Mouse (Mus musculus) neural tube, embryonic 14.5 days (tissue): ENCODE results near the gene Ccdc32. TPM values are rescaled to one million over a fixed set of nuclear protein-coding genes. Genes with fewer than 3 reads are reported as not detected.
"Not testable (repeated sequence)": the region's sequence is repeated elsewhere in the genome, so short reads cannot be mapped to it uniquely, and the experiment has no call there.

ENCODE experiments used
- ATAC-seq: fragments of 200-750 bp; cut with Nextera tagmentation; 2 replicates; pipeline ENCODE4 v1.8.0; 2017; ENCODE audit warnings: low read depth, mild to moderate bottlenecking, moderate TSS enrichment, moderate library complexity
- H3K27ac ChIP-seq: fragments of 300-500 bp; sonication (generic); 2 replicates; pipeline ENCODE4 v1.5.1; 2014; ENCODE audit warnings: low read depth, mild to moderate bottlenecking, control low read depth, low read length, moderate library complexity, mixed read lengths
- H3K27me3 ChIP-seq: fragments of 300-500 bp; sonication (generic); 2 replicates; pipeline ENCODE4 v1.6.1; 2014; ENCODE audit warnings: low read length; ENCODE audit not compliant: control insufficient read depth, insufficient read depth
- H3K36me3 ChIP-seq: fragments of 300-500 bp; sonication (generic); 2 replicates; pipeline ENCODE4 v1.6.1; 2014; ENCODE audit warnings: low read length, mixed read lengths; ENCODE audit not compliant: control insufficient read depth, insufficient read depth
- H3K4me1 ChIP-seq: fragments of 300-500 bp; sonication (generic); 2 replicates; pipeline ENCODE4 v1.6.1; 2014; ENCODE audit warnings: low read length; ENCODE audit not compliant: control insufficient read depth, insufficient read depth
- H3K4me2 ChIP-seq: fragments of 300-500 bp; sonication (generic); 2 replicates; pipeline ENCODE4 v1.6.1; 2014; ENCODE audit warnings: mild to moderate bottlenecking, low read depth, low read length, control low read depth
- H3K4me3 ChIP-seq: fragments of 300-500 bp; sonication (generic); 2 replicates; pipeline ENCODE4 v1.5.1; 2014; ENCODE audit warnings: low read depth, low read length, control low read depth, mixed read lengths
- H3K9ac ChIP-seq: fragments of 300-500 bp; sonication (generic); replicated peaks from 2 replicates; pipeline ENCODE4 v1.6.1; 2014; ENCODE audit warnings: low read depth, mild to moderate bottlenecking, control low read depth, low read length, mixed read lengths
- H3K9me3 ChIP-seq: fragments of 300-500 bp; sonication (generic); 2 replicates; pipeline ENCODE4 v1.6.1; 2016; ENCODE audit warnings: low read length; ENCODE audit not compliant: control insufficient read depth
- WGBS: fragments of 180-500 bp; shearing (Covaris S2); extraction: QIAGEN DNeasy Blood & Tissue Kit; methylation state at CpG from one replicate; pipeline ENCODE4 v1.1.7; 2014; 5-methylcytosine and 5-hydroxymethylcytosine counted together
- polyA plus RNA-seq: library from polyadenylated mRNA; unstranded; fragments of >200 nt; fragmentation: Nextera tagmentation; extraction: Ambion mirVana; gene quantifications from 2 replicates; pipeline ENCODE4 v1.2.1, GENCODE M21; 2014

Ccdc32 gene
- polyA plus RNA-seq, 1 experiment from 2014 or later: 38.5 TPM

GRCm38 (mm10) chr2:119018391-119019122, 10.6 kb downstream of the Ccdc32 start:
- H3K4me2 ChIP-seq: peak overlapping the region; percentile 22; the same call in 1 of the 2 replicates
- H3K4me3 ChIP-seq: no peak overlapping the region
- H3K27ac ChIP-seq: peak overlapping the region; percentile 61
- peak; percentile 83 for ATAC-seq
- peaks cover 5% of the 10 kb centered on the region for H3K4me1 ChIP-seq
- peaks cover 14% of the 10 kb centered on the region; the same call in 1 of the 2 replicates for H3K36me3 ChIP-seq
- no peaks in the 10 kb centered on the region for H3K9me3 ChIP-seq
- WGBS: 46% methylated on average over 22 of the region's 22 CpGs
- no peaks in the 10 kb centered on the region for H3K27me3 ChIP-seq
- H3K9ac ChIP-seq: no peak overlapping the region

- WGBS: 90% methylated on average over 3 of the region's 3 CpGs
- Histone ChIP-seq H3K27me3 (no peaks in the 10 kb centered on the region), H3K9me3 (no peaks in the 10 kb centered on the region), H3K4me3 (no peak overlapping the region), H3K9ac (no peak overlapping the region), H3K27ac (no peak overlapping the region), H3K36me3 (peaks cover 14% of the 10 kb centered on the region; the same call in 1 of the 2 replicates), H3K4me1 (peaks cover 5% of the 10 kb centered on the region), H3K4me2 (no peak overlapping the region)
- no peak for ATAC-seq
These were observed 11.5 kb downstream of the Ccdc32 start for GRCm38 (mm10) chr2:119017647-119018046.

GRCm38 (mm10) chr2:119016312-119016711, 12.9 kb downstream of the Ccdc32 start:
- H3K4me1 ChIP-seq, ATAC-seq, H3K9ac ChIP-seq, H3K27me3 ChIP-seq, H3K4me2 ChIP-seq, H3K4me3 ChIP-seq, H3K36me3 ChIP-seq, H3K9me3 ChIP-seq, H3K27ac ChIP-seq: not testable (repeated sequence)
- WGBS: 85% methylated on average over 4 of the region's 4 CpGs

GRCm38 (mm10) chr2:119015604-119016180, 13.5 kb downstream of the Ccdc32 start:
- Histone ChIP-seq H3K9me3 (no peaks in the 10 kb centered on the region), H3K4me2 (no peak overlapping the region), H3K27me3 (no peaks in the 10 kb centered on the region), H3K4me1 (peaks cover 5% of the 10 kb centered on the region), H3K9ac (no peak overlapping the region), H3K36me3 (no peaks in the 10 kb centered on the region), H3K4me3 (no peak overlapping the region), H3K27ac (no peak overlapping the region)
- no peak for ATAC-seq
- 41% methylated on average over 12 of the region's 12 CpGs for WGBS

GRCm38 (mm10) chr2:119014989-119015388, 14.2 kb downstream of the Ccdc32 start:
- H3K27me3 ChIP-seq: no peaks in the 10 kb centered on the region
- H3K9me3 ChIP-seq: no peaks in the 10 kb centered on the region
- H3K4me1 ChIP-seq: peaks cover 5% of the 10 kb centered on the region
- H3K4me2 ChIP-seq: no peak overlapping the region
- H3K4me3 ChIP-seq: no peak overlapping the region
- no peak overlapping the region for H3K27ac ChIP-seq
- no peaks in the 10 kb centered on the region for H3K36me3 ChIP-seq
- no peak for ATAC-seq
- 82% methylated on average over 7 of the region's 7 CpGs for WGBS
- H3K9ac ChIP-seq: no peak overlapping the region

- WGBS: 94% methylated on average over 2 of the region's 2 CpGs
- Histone ChIP-seq H3K27me3 (no peaks in the 10 kb centered on the region), H3K4me2 (no peak overlapping the region), H3K9me3 (no peaks in the 10 kb centered on the region), H3K36me3 (no peaks in the 10 kb centered on the region), H3K27ac (no peak overlapping the region), H3K9ac (no peak overlapping the region), H3K4me3 (no peak overlapping the region), H3K4me1 (no peaks in the 10 kb centered on the region)
- no peak for ATAC-seq
These were observed 19.8 kb downstream of the Ccdc32 start for GRCm38 (mm10) chr2:119009376-119009775.

- 90% methylated on average over 7 of the region's 7 CpGs for WGBS
- H3K27ac ChIP-seq: no peak overlapping the region
- H3K36me3 ChIP-seq: no peaks in the 10 kb centered on the region
- H3K27me3 ChIP-seq: no peaks in the 10 kb centered on the region
- H3K9ac ChIP-seq: no peak overlapping the region
- no peaks in the 10 kb centered on the region for H3K4me1 ChIP-seq
- H3K4me3 ChIP-seq: no peak overlapping the region
- no peaks in the 10 kb centered on the region for H3K9me3 ChIP-seq
- no peak overlapping the region for H3K4me2 ChIP-seq
- ATAC-seq: no peak
These were observed 22.3 kb downstream of the Ccdc32 start for GRCm38 (mm10) chr2:119006886-119007285.

- 61% methylated on average over 3 of the region's 3 CpGs for WGBS
- H3K9ac ChIP-seq: no peak overlapping the region
- no peaks in the 10 kb centered on the region for H3K36me3 ChIP-seq
- H3K27ac ChIP-seq: no peak overlapping the region
- H3K27me3 ChIP-seq: no peaks in the 10 kb centered on the region
- H3K4me3 ChIP-seq: no peak overlapping the region
- peaks cover 9% of the 10 kb centered on the region; the same call in 1 of the 2 replicates for H3K4me1 ChIP-seq
- ATAC-seq: no peak
- H3K9me3 ChIP-seq: no peaks in the 10 kb centered on the region
- no peak overlapping the region for H3K4me2 ChIP-seq
These were observed 30.1 kb downstream of the Ccdc32 start for GRCm38 (mm10) chr2:118999025-118999639.
